Mouse (Mus musculus): ENCODE results near the gene Olfr452. TPM values are rescaled to one million over a fixed set of nuclear protein-coding genes. Genes with fewer than 3 reads are reported as not detected.
A peak's percentile ranks its signal among the peaks of the same experiment; 100 is the strongest.

Olfr452 gene
- not detected for total RNA-seq (2021)
- long read RNA-seq, experiment 1: 0 reads
- long read RNA-seq, experiment 2: 0 reads

- DNase-seq: no peak
These were observed at the start of gene Olfr452 for GRCm38 (mm10) chr6:42784793-42785192. Gene Olfr452 (plus strand): TSS chr6:42785093.

- no peak for DNase-seq
These were observed 45.8 kb upstream of the Olfr452 start, which contains the start of gene Olfr453 for GRCm38 (mm10) chr6:42739071-42739470. Gene Olfr453 (plus strand): TSS chr6:42739371.

- DNase-seq: no peak
These were observed 42.6 kb upstream of the Olfr452 start for GRCm38 (mm10) chr6:42742303-42742702.

- peak; percentile 3 to 27 for DNase-seq
These were observed 37.0 kb upstream of the Olfr452 start for GRCm38 (mm10) chr6:42747846-42748245.

GRCm38 (mm10) chr6:42756104-42756503 is 28.8 kb upstream of the Olfr452 start, which contains the start of gene Olfr38:
Gene Olfr38 (plus strand): TSS chr6:42756404.
- DNase-seq: no peak

GRCm38 (mm10) chr6:42777066-42777465 is 7.8 kb upstream of the Olfr452 start:
- DNase-seq: no peak

- no peak for DNase-seq
These were observed 5.5 kb downstream of the Olfr452 start for GRCm38 (mm10) chr6:42790247-42790948.

- DNase-seq: no peak
These were observed 6.2 kb downstream of the Olfr452 start for GRCm38 (mm10) chr6:42790949-42791556.

GRCm38 (mm10) chr6:42794982-42795381 is 10.1 kb downstream of the Olfr452 start:
- no peak for DNase-seq

- no peak for DNase-seq
These were observed 26.7 kb downstream of the Olfr452 start, which contains the start of gene Olfr450 for GRCm38 (mm10) chr6:42811639-42812038. Gene Olfr450 (plus strand): TSS chr6:42811939.

- no peak for DNase-seq
These were observed 49.2 kb downstream of the Olfr452 start, which contains the start of gene Olfr449 for GRCm38 (mm10) chr6:42834084-42834483. Gene Olfr449 (plus strand): TSS chr6:42834384.

Other genes starting within 250 kb of the Olfr452 start
- gene Olfr455, start 237.5 kb upstream of the Olfr452 start, total RNA-seq (2021): not detected
- not detected for gene Tcaf3, start 187.4 kb upstream of the Olfr452 start, total RNA-seq (2021)
- 10 to 100 TPM in 1 of 2 experiments, 1 to 10 TPM in 1; 9.4 to 13.7 TPM for gene Tcaf2, start 139.8 kb upstream of the Olfr452 start, total RNA-seq (2021)
- 10 to 100 TPM; 71.7 to 85.6 TPM for gene Tcaf1, start 75.0 kb upstream of the Olfr452 start, total RNA-seq (2021)
- not detected for gene Olfr453, start 45.7 kb upstream of the Olfr452 start, total RNA-seq (2021)
- not detected for gene Olfr38, start 28.7 kb upstream of the Olfr452 start, total RNA-seq (2021)
- not detected for gene Olfr450, start 26.8 kb downstream of the Olfr452 start, total RNA-seq (2021)
- gene Olfr449, start 49.3 kb downstream of the Olfr452 start, total RNA-seq (2021): not detected
- gene Olfr448, start 105.3 kb downstream of the Olfr452 start, total RNA-seq (2021): not detected
- gene Olfr447, start 123.8 kb downstream of the Olfr452 start, total RNA-seq (2021): not detected
- gene Olfr446, start 136.3 kb downstream of the Olfr452 start, total RNA-seq (2021): not detected
- gene Olfr444, start 164.0 kb downstream of the Olfr452 start, total RNA-seq (2021): not detected

All from adrenal gland, postnatal 36 days (tissue).